Mouse (Mus musculus) 3T3-L1 (cell line): ENCODE data around the gene Tfpt.

ENCODE experiments used
- DNase-seq: peaks from one replicate; pipeline ENCODE4 v3.0.0-alpha.2; 2015; ENCODE audit warnings: low read depth, low spot score

Tfpt gene

GRCm38 (mm10) chr7:3629543-3630477 lies at the start of gene Tfpt, which contains the start of gene Prpf31:
TSS of gene Tfpt (minus strand) at chr7:3629929.
TSS of gene Prpf31 (plus strand) at chr7:3629985.
- peak; percentile 94 for DNase-seq

- DNase-seq, result no peak
These were observed 47.6 kb upstream of the Tfpt start, which contains the start of gene Tmc4 for GRCm38 (mm10) chr7:3677342-3677741. TSS of gene Tmc4 (minus strand) at chr7:3677553.

- no peak for DNase-seq
These were observed 46.6 kb upstream of the Tfpt start for GRCm38 (mm10) chr7:3676371-3676770.

GRCm38 (mm10) chr7:3675228-3675548 lies 45.5 kb upstream of the Tfpt start:
- DNase-seq, result no peak

- peak; percentile 83 for DNase-seq
These were observed 44.9 kb upstream of the Tfpt start for GRCm38 (mm10) chr7:3674507-3675227.

GRCm38 (mm10) chr7:3666921-3667391 lies 37.2 kb upstream of the Tfpt start:
- DNase-seq, result peak; percentile 55

GRCm38 (mm10) chr7:3665215-3666114 lies 35.7 kb upstream of the Tfpt start, which contains the start of gene Leng1:
TSS of gene Leng1 (minus strand) at chr7:3665840.
- peak; percentile 99 for DNase-seq

GRCm38 (mm10) chr7:3664524-3665214 lies 34.9 kb upstream of the Tfpt start:
- peak; percentile 38 for DNase-seq

- no peak for DNase-seq
These were observed 28.8 kb upstream of the Tfpt start for GRCm38 (mm10) chr7:3658578-3658977.

GRCm38 (mm10) chr7:3656966-3657365 lies 27.2 kb upstream of the Tfpt start:
- no peak for DNase-seq

GRCm38 (mm10) chr7:3646641-3647040 lies 16.9 kb upstream of the Tfpt start:
- DNase-seq, result no peak

GRCm38 (mm10) chr7:3646188-3646587 lies 16.5 kb upstream of the Tfpt start:
- peak; percentile 20 for DNase-seq

GRCm38 (mm10) chr7:3645488-3646025 lies 15.8 kb upstream of the Tfpt start:
- no peak for DNase-seq

- peak; percentile 99 for DNase-seq
These were observed 15.2 kb upstream of the Tfpt start, which contains the start of gene Cnot3 for GRCm38 (mm10) chr7:3644672-3645487. TSS of gene Cnot3 (plus strand) at chr7:3645268.

- no peak for DNase-seq
These were observed 14.6 kb upstream of the Tfpt start for GRCm38 (mm10) chr7:3644348-3644671.

GRCm38 (mm10) chr7:3643843-3644242 lies 14.1 kb upstream of the Tfpt start:
- DNase-seq, result no peak

GRCm38 (mm10) chr7:3643412-3643811 lies 13.7 kb upstream of the Tfpt start:
- DNase-seq, result no peak

- no peak for DNase-seq
These were observed 718 bp upstream of the Tfpt start for GRCm38 (mm10) chr7:3630478-3630815.

GRCm38 (mm10) chr7:3629030-3629429 lies 699 bp downstream of the Tfpt start:
- no peak for DNase-seq
